Mouse (Mus musculus) adrenal gland, postnatal 10 days (tissue): Measurements from ENCODE around the gene Tnfaip2. TPM values are rescaled to one million over a fixed set of nuclear protein-coding genes. Genes with fewer than 3 reads are reported as not detected.

Experiments
- DNase-seq: peaks from one replicate; pipeline ENCODE4 v3.0.0; 2021; ENCODE audit warnings: mixed read lengths
- total RNA-seq, 2 experiments: library from RNA; stranded (reverse); gene quantifications; 2 replicates each; pipeline ENCODE4 v1.2.3; 2021

The Tnfaip2 gene
- total RNA-seq, 2 experiments from 2014 or later = 15.0 to 18.5 TPM

DNA sequence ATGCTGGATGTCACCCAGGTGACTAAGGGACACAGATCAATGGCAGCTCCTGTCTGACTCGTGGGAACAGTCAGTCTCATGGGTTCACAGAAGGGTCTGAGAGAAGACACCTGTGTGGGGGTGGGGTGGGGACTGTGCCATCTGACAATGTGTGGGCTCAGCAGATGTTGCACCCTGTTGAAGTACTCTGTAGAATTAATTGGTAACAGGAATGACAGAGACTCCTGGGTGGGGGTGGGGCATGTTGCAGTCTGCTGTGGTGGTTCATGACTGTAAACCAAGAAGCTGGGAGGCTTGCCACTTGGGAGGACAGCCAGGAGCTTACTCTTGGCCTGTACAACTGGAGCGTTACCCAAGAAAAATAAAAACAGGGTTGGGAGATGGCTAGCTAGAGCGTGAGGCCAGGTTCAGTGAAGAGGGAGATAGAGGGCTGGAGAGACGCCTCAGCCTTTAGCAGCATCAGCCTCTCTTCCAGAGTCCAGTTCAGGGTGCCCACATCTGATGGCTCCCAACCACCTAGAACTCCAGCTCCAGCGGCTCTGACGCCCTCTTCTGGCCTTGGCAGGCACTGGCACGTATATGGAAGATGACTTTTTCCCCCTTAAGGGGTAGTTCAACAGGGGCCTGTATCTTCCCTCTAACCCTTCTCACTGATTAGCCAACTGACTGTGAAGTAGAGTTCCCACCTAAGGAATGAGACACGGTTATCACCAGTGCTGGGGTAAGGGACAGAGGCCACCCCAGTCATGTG lies 32.8 kb downstream of the Tnfaip2 start:
- DNase-seq = peak; percentile 80

DNA sequence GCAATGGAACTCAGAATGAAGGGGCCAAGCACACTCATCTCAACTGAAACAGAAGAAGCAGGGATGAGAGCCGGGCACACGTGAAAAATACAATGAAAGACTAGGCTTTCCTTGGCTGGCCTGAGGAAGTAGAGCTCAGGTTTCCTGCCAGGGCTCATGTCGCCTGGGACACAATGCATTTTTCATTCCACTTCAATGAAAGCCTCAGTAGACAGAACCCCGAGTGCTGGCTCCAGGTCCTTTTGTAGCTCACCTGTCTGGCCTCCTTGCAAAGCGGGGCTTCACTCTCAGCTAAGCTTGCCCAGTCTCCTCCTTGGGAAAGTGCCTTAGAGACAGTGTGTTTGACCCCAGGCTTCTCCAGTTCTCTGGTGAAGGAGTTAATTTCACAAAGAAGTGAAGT lies 36.7 kb downstream of the Tnfaip2 start:
- no peak for DNase-seq

DNA sequence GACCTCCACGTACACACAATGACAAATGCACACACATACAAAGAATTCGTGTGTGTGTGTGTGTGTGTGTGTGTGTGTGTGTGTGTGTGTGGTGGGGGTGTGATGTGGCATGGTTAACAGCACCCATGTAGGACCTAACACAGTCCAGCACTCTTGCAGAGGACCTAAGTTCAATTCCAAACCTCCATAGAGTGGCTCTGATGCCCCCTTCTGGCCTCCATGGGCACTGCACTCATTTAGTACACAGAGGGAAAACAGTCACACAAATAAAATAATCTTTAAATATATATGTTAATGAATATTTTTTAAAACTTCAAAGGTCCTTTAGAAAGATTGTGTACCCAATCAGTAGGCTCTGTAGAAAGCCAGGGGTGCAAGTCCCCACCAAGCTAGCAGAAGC lies 37.6 kb downstream of the Tnfaip2 start:
- DNase-seq = peak; percentile 65

DNA sequence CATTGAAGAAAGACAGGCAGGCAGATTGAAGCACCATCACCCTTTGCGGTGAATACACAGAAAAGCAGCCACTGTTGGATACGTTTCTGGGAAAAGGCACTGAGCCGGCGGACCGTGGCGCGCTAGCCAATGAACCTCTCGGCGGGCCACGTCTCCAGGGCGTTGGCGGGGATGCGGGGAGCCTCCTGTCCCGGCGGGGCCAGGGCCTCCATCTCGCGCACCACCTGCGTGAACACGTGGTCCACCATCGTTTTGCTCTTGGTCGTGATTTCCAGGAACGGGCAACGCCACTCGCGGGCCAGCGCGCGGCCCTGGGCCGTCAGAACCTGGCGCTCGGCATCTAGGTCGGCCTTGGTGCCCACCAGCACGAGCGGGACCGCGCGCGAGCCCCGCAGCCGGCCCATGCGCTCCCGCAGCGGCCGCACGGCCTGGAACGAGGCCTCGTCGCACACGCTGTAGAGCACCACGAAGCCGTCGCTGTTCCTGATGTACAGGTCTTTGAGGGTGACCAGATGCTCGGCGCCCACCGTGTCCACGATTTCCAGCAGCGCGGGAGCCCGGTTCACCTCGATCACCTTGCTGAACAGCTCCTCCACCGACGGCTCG lies 42.9 kb downstream of the Tnfaip2 start:
- no peak for DNase-seq

DNA sequence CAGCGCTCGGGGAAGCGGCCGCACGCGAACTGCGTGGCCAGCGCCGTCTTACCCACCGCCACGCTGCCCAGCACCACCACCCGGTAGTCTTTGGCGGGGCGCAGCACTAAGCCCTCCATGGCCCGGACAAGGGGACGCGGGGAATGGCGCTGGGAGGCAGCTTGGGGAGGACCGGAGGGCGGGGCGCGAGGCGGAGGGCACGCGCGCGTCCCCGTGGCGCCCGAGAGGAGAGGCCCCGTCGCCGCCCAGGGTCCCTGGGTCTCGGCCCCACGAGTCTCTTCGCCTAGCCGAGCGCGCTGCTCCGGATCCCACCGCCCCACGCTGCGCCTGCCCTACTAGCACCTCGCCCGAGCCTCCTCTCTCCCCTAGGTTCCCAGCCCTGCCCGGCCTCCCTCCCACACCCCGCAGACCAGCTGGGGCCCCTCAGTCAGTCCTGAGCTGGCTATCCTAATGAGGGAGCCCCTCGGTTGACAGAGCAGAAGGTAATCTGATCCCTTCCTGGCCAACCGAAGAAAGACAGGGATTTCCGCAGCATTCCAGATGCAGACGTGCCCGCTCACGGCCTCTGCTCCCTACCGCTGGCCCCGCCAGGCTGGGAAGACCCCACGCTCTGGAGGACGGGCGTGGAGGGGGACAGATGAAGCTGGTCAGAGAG lies 43.5 kb downstream of the Tnfaip2 start, which contains the start of gene Gm266:
Gene Gm266, minus strand, starts transcription at position 172 of the 655 bp plus-strand sequence.
- peak; percentile 37 for DNase-seq

DNA sequence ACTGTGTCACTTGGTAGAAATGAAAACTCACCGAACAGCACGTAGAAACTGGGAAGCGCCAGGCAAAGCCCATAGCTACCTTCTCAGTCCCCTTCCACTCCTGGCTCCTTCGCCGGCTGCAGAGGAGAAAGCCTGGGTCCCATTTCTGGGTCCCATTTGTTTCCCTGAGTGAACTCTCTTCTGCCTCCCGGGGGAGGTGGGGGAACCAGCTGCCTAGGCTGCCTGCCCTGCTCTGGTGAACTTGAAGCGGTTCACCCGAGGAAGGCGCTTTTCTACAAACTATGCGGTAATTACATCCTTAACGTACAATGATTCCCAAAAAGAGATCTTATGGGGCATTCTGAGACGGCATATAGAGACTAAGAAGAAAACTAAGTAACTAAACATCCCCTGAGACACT lies 44.2 kb downstream of the Tnfaip2 start:
- DNase-seq = no peak

DNA sequence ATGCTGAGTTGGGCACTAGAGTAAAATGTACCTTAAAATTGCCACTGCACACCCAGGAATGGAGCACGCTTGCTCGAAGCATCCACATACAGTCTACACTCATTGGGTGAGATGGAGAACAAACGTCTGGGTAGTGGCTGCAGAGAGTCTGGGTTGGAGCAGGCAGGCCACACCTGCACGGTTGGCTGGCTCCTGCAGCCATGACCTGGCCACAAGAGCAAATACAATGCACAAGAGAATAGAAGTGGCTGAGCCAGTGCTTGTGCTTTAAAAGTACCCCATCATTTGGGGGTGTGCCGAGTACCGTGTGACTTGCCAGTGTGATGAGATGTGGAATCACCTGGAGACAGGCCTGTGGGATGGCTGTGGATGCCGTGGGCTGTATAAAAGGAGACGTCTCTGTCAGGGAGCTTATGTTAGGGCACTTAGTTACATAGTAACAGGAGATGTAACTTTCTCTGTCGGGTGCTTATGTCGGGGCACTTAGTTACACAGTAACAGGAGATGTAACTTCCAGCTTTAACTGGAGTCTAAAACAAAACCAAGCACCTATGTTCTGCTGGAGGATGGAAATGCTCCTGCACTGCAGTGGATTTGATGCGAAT lies 47.1 kb downstream of the Tnfaip2 start:
- DNase-seq = no peak

DNA sequence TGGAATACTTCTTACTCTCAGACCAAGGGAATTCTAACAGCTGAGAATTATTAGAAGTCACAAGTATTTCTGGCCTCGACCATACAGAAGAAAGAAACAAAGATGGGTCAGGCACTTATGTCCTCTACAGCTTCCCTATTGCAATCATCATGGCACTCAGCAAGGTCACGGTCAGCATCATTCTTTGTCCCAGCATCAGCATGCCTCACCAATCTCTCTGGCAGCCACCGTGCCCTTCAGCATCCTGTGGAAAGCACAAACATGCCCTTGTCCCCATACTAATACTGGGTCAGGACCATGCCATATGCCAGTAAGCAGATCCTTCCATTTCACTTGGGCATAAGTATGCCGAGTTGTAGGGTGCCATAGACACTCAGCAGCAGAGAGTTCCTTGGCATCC lies 52.7 kb downstream of the Tnfaip2 start:
- no peak for DNase-seq

DNA sequence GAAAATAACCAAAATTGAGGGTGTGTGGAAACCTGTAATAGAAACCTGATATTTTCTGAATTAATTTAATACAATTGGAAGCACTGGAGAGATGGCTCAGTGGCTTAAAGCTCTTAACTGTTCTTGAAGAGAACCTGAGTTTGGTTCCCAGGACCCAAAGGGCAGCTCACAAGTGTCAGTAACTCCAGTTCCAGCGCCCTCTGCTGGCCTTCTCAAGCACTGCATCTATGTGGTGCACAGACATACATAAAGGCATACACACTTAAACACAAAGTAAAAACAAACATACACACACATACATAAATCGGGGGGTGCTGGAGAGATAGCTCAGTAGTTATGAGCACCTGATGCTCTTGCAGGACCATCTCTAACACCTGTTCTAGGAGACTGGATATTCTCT lies 54.8 kb downstream of the Tnfaip2 start:
- DNase-seq = no peak

DNA sequence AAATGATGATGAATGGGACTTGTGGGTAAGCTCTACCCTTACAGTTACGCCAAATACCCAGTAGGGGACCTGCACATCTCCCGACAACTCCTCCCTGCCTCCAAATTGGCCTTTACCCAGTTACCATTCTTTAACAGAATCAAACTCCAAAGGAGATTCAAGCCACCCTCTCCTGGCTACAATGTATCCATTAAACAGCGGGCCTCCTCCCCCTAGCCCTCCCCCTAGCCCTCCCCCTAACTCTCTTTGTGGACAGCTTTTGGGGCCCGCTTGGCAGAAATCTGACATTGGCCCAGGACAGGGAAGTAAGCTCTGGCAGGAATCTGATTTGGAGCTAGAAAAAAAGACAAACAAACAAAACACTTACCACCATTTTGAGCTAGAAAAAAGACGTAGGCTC lies 57.3 kb downstream of the Tnfaip2 start:
- no peak for DNase-seq

DNA sequence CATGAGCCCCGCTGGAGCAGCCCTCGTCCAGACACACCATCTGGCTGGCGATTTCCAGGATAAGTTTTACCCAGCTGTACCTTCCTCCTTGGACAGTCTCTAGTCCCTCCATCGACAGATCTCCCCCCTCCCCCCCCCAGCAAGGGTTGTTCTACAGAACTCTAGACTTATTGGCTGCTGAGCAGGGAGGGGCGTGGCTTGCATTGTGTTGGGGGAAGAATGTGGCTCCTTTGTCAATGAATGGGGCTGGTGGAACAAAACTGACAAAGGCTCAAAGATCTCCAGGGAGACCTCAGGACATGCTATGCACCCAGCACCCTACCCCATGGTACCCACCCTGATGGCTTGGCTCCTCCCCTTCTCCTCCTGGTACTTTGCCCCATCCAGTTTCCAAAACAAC lies 58.5 kb downstream of the Tnfaip2 start:
- no peak for DNase-seq

DNA sequence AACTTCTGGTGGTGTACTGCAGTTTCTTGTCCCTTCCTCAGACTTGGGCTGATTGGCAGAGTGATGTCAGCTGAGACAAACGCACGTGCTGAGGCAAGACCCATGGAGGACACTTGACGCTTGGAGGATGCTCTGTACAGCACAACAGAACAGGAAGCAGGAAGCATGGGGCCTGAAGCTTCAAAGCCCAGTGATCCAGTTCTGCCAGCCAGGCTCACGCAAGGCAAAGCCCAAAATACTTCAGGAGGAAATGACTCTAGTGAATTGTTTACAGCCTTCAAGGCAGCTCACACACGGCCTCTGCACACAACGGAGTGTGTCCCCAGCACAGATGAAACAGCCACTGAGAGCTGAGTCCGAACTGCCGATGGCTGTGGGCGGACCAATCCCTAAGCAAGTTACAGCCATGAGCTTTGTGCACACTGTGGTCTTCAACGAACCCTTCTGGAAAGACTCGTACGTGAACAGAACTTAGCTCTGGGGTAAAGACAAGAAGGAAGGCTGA lies 60.8 kb downstream of the Tnfaip2 start:
- no peak for DNase-seq

DNA sequence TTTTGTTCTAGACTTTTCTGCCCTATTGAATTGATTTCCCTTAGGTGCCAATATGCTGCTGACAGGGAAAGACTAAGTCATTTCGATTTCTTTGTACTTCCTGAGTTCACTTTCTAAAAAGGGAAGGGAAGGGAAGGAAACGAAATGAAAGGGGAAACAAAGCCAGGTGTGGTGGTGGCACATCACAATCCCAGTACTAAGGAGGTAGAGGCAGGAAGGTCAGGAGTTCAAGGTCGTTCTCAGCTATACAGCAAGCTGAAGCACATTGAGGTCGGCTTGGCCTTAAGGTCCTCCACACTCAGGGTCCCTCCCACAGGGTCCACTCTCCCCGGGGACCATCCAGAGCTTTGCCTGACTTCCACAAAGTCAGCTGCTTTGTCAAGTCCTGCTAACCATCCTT lies 61.3 kb downstream of the Tnfaip2 start:
- no peak for DNase-seq

Other genes starting within 250 kb of the Tnfaip2 start
- gene Amn, start 171.4 kb upstream of the Tnfaip2 start, total RNA-seq = under 1 TPM in 1 of 2 experiments, not detected in 1; 0.27 TPM
- 100 to 1,000 TPM; 103 to 118 TPM for gene Cdc42bpb, start 64.8 kb upstream of the Tnfaip2 start, total RNA-seq
- under 1 TPM in 1 of 2 experiments, not detected in 1; 0.48 TPM for gene Lbhd2, start 35.7 kb upstream of the Tnfaip2 start, total RNA-seq
- 1 to 10 TPM; 5.1 to 6.7 TPM for gene Exoc3l4, start 25.5 kb upstream of the Tnfaip2 start, total RNA-seq
- gene Gm266, start 43.4 kb downstream of the Tnfaip2 start, total RNA-seq = 1 to 10 TPM; 1.0 to 1.1 TPM
- 100 to 1,000 TPM; 300 to 322 TPM for gene Eif5, start 95.5 kb downstream of the Tnfaip2 start, total RNA-seq
- gene Mark3, start 132.1 kb downstream of the Tnfaip2 start, total RNA-seq = 10 to 100 TPM; 84.9 to 94.1 TPM
- 10 to 100 TPM; 46.2 to 53.1 TPM for gene Ckb, start 229.9 kb downstream of the Tnfaip2 start, total RNA-seq
- 10 to 100 TPM in 1 of 2 experiments, 1 to 10 TPM in 1; 9.5 to 11.3 TPM for gene Trmt61a, start 235.6 kb downstream of the Tnfaip2 start, total RNA-seq